Mouse (Mus musculus): ENCODE results near the gene Pigq.

- TF ChIP-seq CTCF (IDR thresholded peaks at IDR 0.05; ENCODE audit: borderline replicate concordance, insufficient read depth, low read depth, low read length) (no peak), POLR2A (IDR thresholded peaks at IDR 0.05; ENCODE audit: borderline replicate concordance, insufficient read depth, low read length) (no peak)
Measured at GRCm38 (mm10) chr17:25895415-25895814, 49.3 kb downstream of the Pigq start.
